Mouse (Mus musculus): ENCODE measurements around the gene Tas2r143.

Gene Tas2r143

DNA sequence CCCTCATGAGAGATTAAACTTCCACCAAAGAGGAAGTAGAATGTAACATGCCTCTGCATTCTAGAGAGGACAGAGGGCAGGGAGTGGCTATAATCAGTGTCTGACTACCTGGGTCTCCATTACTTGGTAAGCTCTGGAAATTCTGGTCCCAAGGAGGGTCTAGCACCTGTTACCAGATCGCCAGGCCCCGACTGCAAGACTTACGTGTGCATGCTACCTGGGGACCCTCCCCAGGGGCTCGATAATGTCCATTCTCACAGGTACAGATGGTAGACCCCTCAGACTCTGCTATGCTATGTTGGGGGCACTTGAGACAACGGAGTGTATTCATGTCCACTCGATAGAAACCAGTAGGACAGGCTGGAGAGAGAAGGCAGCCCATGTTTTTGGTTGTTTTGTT lies 34.8 kb upstream of the Tas2r143 start:
- DNase-seq (ENCODE audit: low spot score) = no peak

GRCm38 (mm10) chr6:42369870-42370269 lies 30.2 kb upstream of the Tas2r143 start:
- no peak for DNase-seq (ENCODE audit: low spot score)

DNA sequence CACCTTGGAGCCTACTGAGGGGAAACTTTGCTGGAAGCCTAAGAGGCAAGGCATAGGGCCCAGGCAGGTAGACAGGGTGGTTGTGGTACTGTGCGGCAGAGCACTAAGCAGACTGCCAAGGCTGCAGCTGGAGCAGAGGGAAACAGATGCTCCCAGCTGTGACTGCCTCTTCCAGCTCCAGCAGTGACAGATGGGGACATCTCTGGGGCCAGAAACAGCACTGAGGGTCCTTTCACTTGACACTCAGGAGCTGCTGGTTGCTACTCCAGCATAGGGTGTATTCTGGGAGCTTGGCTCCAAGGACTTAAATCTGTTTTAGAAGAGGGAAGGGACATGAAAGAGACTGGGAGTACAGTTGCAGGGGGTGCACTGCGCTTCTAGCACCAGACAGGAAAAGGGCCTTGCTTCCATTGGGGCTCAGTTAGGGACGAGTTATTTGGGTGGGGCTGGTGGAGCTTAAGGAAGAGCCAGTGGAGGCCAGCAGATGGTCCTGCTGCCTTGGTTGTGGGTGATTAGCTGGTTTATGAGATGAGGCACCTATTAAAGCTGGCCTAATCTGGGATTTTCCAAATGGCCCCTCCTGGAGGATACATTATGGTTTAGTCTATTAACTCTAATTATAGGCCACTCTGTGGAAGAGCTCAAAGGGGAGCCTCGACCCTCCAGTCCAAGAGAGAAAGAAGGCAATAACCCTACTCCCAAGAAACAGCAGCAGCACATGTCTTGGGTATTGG lies 29.2 kb upstream of the Tas2r143 start:
- no peak for DNase-seq (ENCODE audit: low spot score)

GRCm38 (mm10) chr6:42372001-42372400 lies 28.0 kb upstream of the Tas2r143 start:
- DNase-seq (ENCODE audit: low spot score) = no peak

- DNase-seq (ENCODE audit: low spot score) = no peak
Measured at GRCm38 (mm10) chr6:42372421-42372815, 27.6 kb upstream of the Tas2r143 start.

- peak; percentile 86 for DNase-seq (ENCODE audit: low spot score)
Measured at GRCm38 (mm10) chr6:42372816-42373547, 27.1 kb upstream of the Tas2r143 start, which contains the start of gene Epha1. Gene Epha1, minus strand, starts transcription at chr6:42373268.

GRCm38 (mm10) chr6:42373669-42374430 lies 26.2 kb upstream of the Tas2r143 start:
- no peak for DNase-seq (ENCODE audit: low spot score)

DNA sequence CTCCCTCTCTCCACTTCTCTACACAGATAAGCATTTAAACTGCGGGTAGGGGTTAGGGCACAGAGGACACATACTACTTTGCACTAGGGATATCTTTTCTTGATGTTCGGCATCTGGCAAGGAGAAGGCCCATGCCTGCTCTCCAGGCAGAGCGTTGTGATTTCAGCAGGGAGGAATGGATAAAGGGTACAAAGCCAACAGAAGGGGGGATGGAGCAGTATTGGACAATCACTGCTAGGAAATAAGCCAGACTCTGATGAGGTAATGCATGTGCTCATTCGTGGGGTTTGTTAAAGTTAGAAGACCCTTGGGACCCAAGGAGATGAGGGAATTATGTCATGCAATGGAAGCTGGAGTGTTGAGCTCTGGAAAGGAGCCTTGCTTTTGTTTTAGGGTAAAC lies 25.3 kb upstream of the Tas2r143 start:
- no peak for DNase-seq (ENCODE audit: low spot score)

GRCm38 (mm10) chr6:42375131-42375530 lies 24.9 kb upstream of the Tas2r143 start:
- no peak for DNase-seq (ENCODE audit: low spot score)

DNA sequence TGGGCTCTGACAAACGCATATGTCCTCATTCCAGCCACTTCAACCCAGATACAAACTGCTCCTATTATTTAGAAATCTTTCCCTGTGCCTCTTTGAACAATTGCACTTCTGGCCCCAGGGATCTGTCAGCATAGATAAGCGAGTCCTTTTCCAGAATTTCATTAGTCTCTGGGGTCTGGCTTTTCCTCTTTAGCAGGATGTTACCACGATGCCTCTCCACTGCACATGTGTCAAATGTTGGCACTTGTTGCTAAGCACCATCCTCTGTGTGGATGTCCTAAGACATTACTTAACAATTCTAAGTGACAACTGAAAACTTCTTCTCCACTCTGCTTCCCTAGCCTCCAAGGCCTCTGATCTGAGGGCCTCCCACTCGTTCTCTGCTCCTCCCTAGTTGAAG lies 24.0 kb upstream of the Tas2r143 start:
- DNase-seq (ENCODE audit: low spot score) = no peak

GRCm38 (mm10) chr6:42376504-42377019 lies 23.5 kb upstream of the Tas2r143 start:
- DNase-seq (ENCODE audit: low spot score) = no peak

DNA sequence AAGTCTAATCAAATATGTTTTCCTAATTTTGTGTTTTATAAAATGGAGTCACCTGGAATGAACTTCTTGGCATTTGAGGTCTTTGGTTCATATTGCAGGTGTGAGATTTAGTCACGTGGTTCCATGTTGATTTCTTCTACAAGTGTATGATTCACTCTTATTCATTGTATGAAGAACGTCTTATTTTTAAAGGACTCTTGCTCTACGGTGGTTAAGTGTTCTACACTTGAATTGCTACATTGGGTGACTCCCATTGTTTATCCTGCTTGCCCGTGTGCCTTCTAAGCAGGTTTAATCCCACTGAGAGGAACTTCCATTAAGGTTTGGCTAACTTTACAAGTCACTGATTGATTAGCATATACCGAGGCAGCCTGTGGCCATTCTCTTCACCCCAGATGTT lies 22.8 kb upstream of the Tas2r143 start:
- no peak for DNase-seq (ENCODE audit: low spot score)

DNA sequence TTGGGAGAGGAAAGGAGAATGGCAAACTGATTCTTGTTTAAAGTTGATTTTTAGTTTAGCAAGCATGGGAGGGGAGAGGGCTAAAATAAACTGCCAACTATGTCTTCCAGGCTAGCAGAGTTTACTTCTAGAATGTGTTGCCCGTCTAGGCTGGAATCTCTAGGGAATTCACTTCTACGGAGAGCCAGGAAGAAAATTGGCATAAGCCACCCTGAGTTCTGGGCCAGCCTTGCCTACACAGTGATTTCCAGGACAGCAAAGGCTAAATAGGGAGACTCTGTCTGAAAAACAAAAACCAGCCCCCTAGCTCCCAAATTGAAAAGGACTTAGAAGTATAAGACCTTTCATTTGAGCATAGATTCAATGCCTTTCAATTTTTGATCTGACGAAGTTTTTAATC lies 20.5 kb upstream of the Tas2r143 start:
- no peak for DNase-seq (ENCODE audit: low spot score)

DNA sequence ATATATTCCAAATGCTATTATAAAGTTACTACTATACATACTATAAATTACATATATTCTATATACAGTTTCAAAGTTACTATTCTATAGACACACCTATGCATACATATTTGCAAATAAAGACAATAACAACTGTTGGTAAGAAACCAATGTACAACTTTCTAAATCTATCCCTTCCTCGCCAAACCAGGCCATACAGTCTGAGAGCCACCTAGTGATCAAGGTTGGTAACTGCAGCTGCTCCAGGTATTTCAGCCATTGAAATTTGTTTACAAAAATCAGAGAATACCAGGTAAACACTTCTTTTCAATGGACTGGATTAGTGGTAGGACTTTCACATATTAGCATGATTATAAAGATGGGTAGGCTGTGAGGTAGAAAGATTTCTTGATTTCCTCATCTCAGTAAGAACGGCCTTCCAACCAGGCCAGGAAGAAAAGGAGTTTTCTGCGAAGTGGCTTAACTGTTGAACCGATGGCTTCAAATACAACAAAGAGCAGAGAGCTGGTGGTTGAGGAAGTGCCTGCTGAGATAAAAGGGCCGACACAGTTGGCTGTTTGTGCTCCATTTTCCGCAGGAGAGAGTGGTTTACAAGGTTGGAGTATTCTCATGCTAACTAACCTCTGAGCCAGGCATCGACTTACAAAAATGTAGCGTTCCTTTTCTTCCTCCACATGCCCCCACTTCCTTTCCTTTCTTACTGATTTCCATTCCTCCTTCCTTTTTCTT lies 19.5 kb upstream of the Tas2r143 start:
- DNase-seq (ENCODE audit: low spot score) = no peak

GRCm38 (mm10) chr6:42381221-42381620 lies 18.8 kb upstream of the Tas2r143 start:
- no peak for DNase-seq (ENCODE audit: low spot score)

DNA sequence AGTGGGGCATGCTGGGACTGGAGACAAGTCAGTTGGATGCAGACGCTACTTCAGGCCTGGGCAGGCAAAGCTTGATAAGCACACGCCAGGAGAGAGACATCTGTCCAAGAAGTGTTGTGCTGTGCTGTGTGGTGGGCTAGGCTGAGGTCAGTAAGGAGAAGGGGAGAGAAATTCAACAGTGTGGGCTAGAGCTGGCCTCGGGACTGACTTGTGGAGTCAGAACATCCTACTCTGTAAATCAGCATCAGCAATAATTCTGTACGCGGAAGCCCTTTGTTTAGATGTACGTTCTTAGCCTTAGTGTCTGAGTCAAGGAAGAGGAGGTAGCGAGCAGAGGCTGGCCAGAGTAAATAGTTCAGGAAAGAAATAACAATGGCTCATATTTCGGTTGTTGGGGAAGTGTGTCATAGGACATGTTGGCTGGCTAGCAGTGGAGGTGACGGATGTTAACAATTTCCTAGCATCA lies 18.1 kb upstream of the Tas2r143 start:
- no peak for DNase-seq (ENCODE audit: low spot score)

DNA sequence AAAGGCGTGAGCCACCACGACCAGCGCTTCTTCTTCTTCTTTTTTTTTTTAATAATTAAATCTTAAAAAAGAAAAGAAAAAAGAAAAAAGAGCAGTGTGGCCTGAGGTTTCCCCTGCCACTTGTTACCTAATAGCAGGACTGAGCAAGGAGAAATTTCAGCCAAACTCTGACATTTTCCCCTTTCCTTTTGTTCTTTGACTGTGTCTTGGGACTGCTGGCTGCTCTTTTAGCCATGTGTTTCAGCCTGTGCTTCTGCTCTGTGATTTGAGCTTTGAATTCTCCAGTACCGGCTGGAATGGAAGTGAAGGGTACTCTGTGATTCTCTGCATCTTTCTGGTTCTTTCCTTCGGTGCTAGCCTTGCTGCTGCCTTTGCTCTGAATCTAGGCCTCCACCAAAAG lies 16.7 kb upstream of the Tas2r143 start:
- no peak for DNase-seq (ENCODE audit: low spot score)

GRCm38 (mm10) chr6:42385635-42386034 lies 14.4 kb upstream of the Tas2r143 start:
- no peak for DNase-seq (ENCODE audit: low spot score)

- DNase-seq (ENCODE audit: low spot score) = no peak
Measured at GRCm38 (mm10) chr6:42391796-42392330, 8.2 kb upstream of the Tas2r143 start.

GRCm38 (mm10) chr6:42395960-42396809 lies 3.9 kb upstream of the Tas2r143 start:
- no peak for DNase-seq (ENCODE audit: low spot score)

Measured in yolk sac, embryonic 10.5 days (tissue).